Mouse (Mus musculus) liver, adult 2 months (tissue): ENCODE results near the gene Pgs1.

ENCODE experiments used
- CTCF ChIP-seq: fragments of 200-500 bp; IDR thresholded peaks from 2 replicates; pipeline ENCODE4 v1.5.1; 2011; ENCODE audit warnings: low read depth, low read length, control low read depth
- POLR2A ChIP-seq: fragments of 200-500 bp; IDR thresholded peaks from 2 replicates; pipeline ENCODE4 v1.6.1; 2011; ENCODE audit warnings: low read length, control low read depth; ENCODE audit not compliant: insufficient read depth; ENCODE audit errors: extremely low read depth

- TF ChIP-seq CTCF, result no peak
- no peak for TF ChIP-seq POLR2A
Observed at GRCm38 (mm10) chr11:117991502-117992470, 5.7 kb downstream of the Pgs1 start.
